Mouse (Mus musculus): ENCODE measurements at regions not wholly inside any gene's neighbourhood (a gene's known extent, or its start where the extent isn't known, plus 50 kb on each side); places are given as distances from the start of the nearest gene placed in this dataset.

GRCm38 (mm10) chr5:40714497-40715128, 959.3 kb upstream of the Hs3st1 start:
- H3K4me2 ChIP-seq (ENCODE audit: low read length) = no peak overlapping the region
- H3K27ac ChIP-seq = no peak overlapping the region
- H3K36me3 ChIP-seq (ENCODE audit: insufficient read depth, low read length) = no peaks in the 10 kb centered on the region
- 83% methylated on average over 3 of the region's 3 CpGs for WGBS
- H3K9ac ChIP-seq (ENCODE audit: low read depth, low read length) = no peak overlapping the region
- H3K4me1 ChIP-seq (replicated peaks; ENCODE audit: insufficient read depth, low read length) = no peaks in the 10 kb centered on the region
- H3K27me3 ChIP-seq (ENCODE audit: insufficient read depth, low read length) = no peaks in the 10 kb centered on the region
- H3K4me3 ChIP-seq (replicated peaks; ENCODE audit: low read depth, low read length) = no peak overlapping the region
- H3K9me3 ChIP-seq (replicated peaks; ENCODE audit: low read length) = no peaks in the 10 kb centered on the region
- ATAC-seq (replicated peaks; ENCODE audit: low FRiP score, low read depth) (no peak), DNase-seq (ENCODE audit: low spot score) (no peak)
- no peak for TF ChIP-seq CTCF (IDR thresholded peaks at IDR 0.05; ENCODE audit: low read depth)

GRCm38 (mm10) chr5:40701651-40702050, 946.4 kb upstream of the Hs3st1 start:
- DNase-seq (ENCODE audit: low spot score) = no peak

GRCm38 (mm10) chr5:40697517-40698298, 942.4 kb upstream of the Hs3st1 start:
- Histone ChIP-seq H3K36me3 (ENCODE audit: insufficient read depth, low read length) (no peaks in the 10 kb centered on the region), H3K27me3 (ENCODE audit: insufficient read depth, low read length) (no peaks in the 10 kb centered on the region), H3K27ac (no peak overlapping the region), H3K4me3 (replicated peaks; ENCODE audit: low read depth, low read length) (no peak overlapping the region), H3K4me2 (ENCODE audit: low read length) (no peak overlapping the region), H3K9ac (ENCODE audit: low read depth, low read length) (no peak overlapping the region), H3K9me3 (replicated peaks; ENCODE audit: low read length) (no peaks in the 10 kb centered on the region), H3K4me1 (replicated peaks; ENCODE audit: insufficient read depth, low read length) (no peaks in the 10 kb centered on the region)
- ATAC-seq (replicated peaks; ENCODE audit: low FRiP score, low read depth) (no peak), DNase-seq (ENCODE audit: low spot score) (no peak)
- no peak for TF ChIP-seq CTCF (IDR thresholded peaks at IDR 0.05; ENCODE audit: low read depth)
- 80% methylated on average over 3 of the region's 3 CpGs for WGBS

More at GRCm38 (mm10) chr5:40701651-40702050, 946.4 kb upstream of the Hs3st1 start:
- Histone ChIP-seq H3K4me1 (replicated peaks; ENCODE audit: insufficient read depth, low read length) (no peaks in the 10 kb centered on the region), H3K27me3 (ENCODE audit: insufficient read depth, low read length) (no peaks in the 10 kb centered on the region), H3K4me3 (replicated peaks; ENCODE audit: low read depth, low read length) (no peak overlapping the region), H3K9me3 (replicated peaks; ENCODE audit: low read length) (no peaks in the 10 kb centered on the region), H3K36me3 (ENCODE audit: insufficient read depth, low read length) (no peaks in the 10 kb centered on the region), H3K4me2 (ENCODE audit: low read length) (no peak overlapping the region), H3K9ac (ENCODE audit: low read depth, low read length) (no peak overlapping the region), H3K27ac (no peak overlapping the region)
- no peak for TF ChIP-seq CTCF (IDR thresholded peaks at IDR 0.05; ENCODE audit: low read depth)
- WGBS = 79% methylated on average over 5 of the region's 5 CpGs
- ATAC-seq (replicated peaks; ENCODE audit: low FRiP score, low read depth) = no peak

Data from kidney, postnatal 0 days (tissue).